Mouse (Mus musculus): Measurements from ENCODE around the gene E2f2.

GRCm38 (mm10) chr4:136170401-136170800 lies 1.8 kb upstream of the E2f2 start:
- TF ChIP-seq POLR2A (IDR thresholded peaks at IDR 0.05; ENCODE audit: insufficient read length, low read depth) (no peak), MAX (IDR thresholded peaks at IDR 0.05; ENCODE audit: low read depth) (no peak), MYOG (IDR thresholded peaks at IDR 0.05; ENCODE audit: control insufficient read depth in 1 of 3, insufficient read depth in 1 of 3, insufficient read length in 2 of 3, low read depth in 2 of 3) (no peak)

Measured in myocyte (in vitro differentiated cells).